Mouse (Mus musculus) embryonic facial prominence, embryonic 14.5 days (tissue): ENCODE results near the gene Chd2. TPM values are rescaled to one million over a fixed set of nuclear protein-coding genes. Genes with fewer than 3 reads are reported as not detected.

ENCODE experiments used
- ATAC-seq: fragments of 200-750 bp; cut with Nextera tagmentation; 2 replicates; pipeline ENCODE4 v1.8.0; 2017; ENCODE audit warnings: low read depth, moderate number of reproducible peaks, moderate TSS enrichment
- DNase-seq: peaks from one replicate; pipeline ENCODE4 v3.0.0-alpha.2; 2015; ENCODE audit warnings: low spot score
- H3K27ac ChIP-seq: fragments of 300-500 bp; sonication (generic); replicated peaks from 2 replicates; pipeline ENCODE4 v1.5.1; 2014; ENCODE audit warnings: low read depth, mild to moderate bottlenecking, low read length, moderate library complexity
- H3K27me3 ChIP-seq: fragments of 300-500 bp; sonication (generic); replicated peaks from 2 replicates; pipeline ENCODE4 v1.6.1; 2014; ENCODE audit warnings: low read length; ENCODE audit not compliant: control insufficient read depth, insufficient read depth
- H3K36me3 ChIP-seq: fragments of 300-500 bp; sonication (generic); 2 replicates; pipeline ENCODE4 v1.6.1; 2014; ENCODE audit warnings: low read length, mixed read lengths; ENCODE audit not compliant: control insufficient read depth, insufficient read depth
- H3K4me1 ChIP-seq: fragments of 300-500 bp; sonication (generic); 2 replicates; pipeline ENCODE4 v1.6.1; 2014; ENCODE audit warnings: antibody characterized with exemption, low read length; ENCODE audit not compliant: control insufficient read depth, insufficient read depth
- H3K4me2 ChIP-seq: fragments of 300-500 bp; sonication (generic); 2 replicates; pipeline ENCODE4 v1.6.1; 2014; ENCODE audit warnings: low read depth, mild to moderate bottlenecking, low read length, moderate library complexity, mixed read lengths
- H3K4me3 ChIP-seq: fragments of 300-500 bp; sonication (generic); 2 replicates; pipeline ENCODE4 v1.5.1; 2014; ENCODE audit warnings: low read depth, mild to moderate bottlenecking, low read length
- H3K9ac ChIP-seq: fragments of 300-500 bp; sonication (generic); 2 replicates; pipeline ENCODE4 v1.6.1; 2014; ENCODE audit warnings: low read depth, mild to moderate bottlenecking, low read length, moderate library complexity, mixed read lengths
- H3K9me3 ChIP-seq: fragments of 300-500 bp; sonication (generic); 2 replicates; pipeline ENCODE4 v1.6.1; 2016; ENCODE audit warnings: low read length; ENCODE audit not compliant: control insufficient read depth
- WGBS: fragments of 180-500 bp; shearing (Covaris S2); extraction: QIAGEN DNeasy Blood & Tissue Kit; methylation state at CpG from one replicate; pipeline ENCODE4 v1.1.7; 2014; 5-methylcytosine and 5-hydroxymethylcytosine counted together
- polyA plus RNA-seq: library from polyadenylated mRNA; unstranded; fragments of >200 nt; fragmentation: Nextera tagmentation; extraction: Ambion mirVana; gene quantifications from 2 replicates; pipeline ENCODE4 v1.2.1, GENCODE M21; 2014

The Chd2 gene
- 39.5 and 54.6 TPM in 2 replicates for polyA plus RNA-seq

DNA sequence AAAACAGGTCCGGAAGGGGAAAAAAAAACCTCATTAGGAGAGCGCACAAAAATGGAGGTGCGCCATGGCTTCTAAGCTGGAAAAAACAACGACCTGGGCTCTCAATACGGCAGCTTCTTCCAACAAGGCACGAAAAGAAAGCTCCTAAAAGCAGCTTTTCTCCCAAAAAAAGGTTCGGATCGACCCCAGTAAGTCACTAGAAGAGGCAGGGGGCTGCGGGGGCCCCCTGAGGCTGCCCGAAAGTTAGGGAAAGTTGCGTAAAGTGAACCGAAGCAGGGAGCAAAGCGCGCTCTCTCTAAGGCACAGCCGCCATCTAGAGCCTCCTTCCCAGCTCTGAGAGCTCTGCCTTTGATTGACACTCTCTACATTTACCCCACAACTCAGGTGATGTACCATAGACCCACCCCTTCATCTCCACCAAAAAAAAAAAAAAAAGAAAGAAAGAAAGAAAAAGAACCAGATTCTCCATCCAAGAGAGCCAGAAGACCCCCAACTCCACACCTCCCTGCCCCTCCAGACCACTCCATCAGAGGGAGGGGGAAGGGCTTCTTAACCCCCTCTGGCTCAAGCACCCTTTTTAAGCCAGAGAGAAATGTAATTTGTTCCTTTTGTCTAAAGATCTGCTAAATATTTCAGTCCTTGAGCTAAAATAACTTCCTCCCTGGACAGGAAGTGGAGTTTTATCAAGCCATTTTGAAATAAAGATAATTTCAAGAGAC is at the start of gene Chd2:
Gene Chd2 (minus strand): TSS at position 419 of the 719 bp plus-strand sequence.
- DNase-seq (peak; percentile 94), ATAC-seq (peak; percentile 72)
- Histone ChIP-seq H3K4me1 (peaks cover 14% of the 10 kb centered on the region), H3K9me3 (no peaks in the 10 kb centered on the region), H3K4me2 (peak within 1 kb of the TSS; percentile 54), H3K27ac (peak within 1 kb of the TSS; percentile 100), H3K36me3 (peaks cover 22% of the 10 kb centered on the region), H3K4me3 (peak within 1 kb of the TSS; percentile 75), H3K9ac (peak within 1 kb of the TSS; percentile 98), H3K27me3 (no peaks in the 10 kb centered on the region)
- WGBS = 0% methylated on average over 15 of the region's 15 CpGs

DNA sequence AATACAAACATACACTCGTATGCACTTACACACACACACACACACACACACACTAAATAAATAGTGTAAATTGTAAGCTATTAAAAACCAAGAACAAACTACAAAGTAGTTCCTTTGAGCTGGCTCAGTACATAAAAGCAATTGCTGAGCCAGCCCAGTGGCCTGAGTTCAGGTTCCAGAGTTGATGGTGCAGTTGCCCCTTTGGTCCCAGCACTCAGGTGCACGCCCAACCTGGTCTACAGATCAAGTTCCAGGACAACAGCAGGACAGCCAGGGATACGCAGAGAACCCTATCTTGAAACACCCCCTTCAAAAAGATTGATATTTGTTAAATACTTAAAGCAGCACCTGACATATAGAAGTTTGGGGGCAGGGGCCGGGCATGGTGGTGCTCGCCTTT is 49.1 kb upstream of the Chd2 start:
- Histone ChIP-seq H3K27me3 (no peaks in the 10 kb centered on the region), H3K27ac (no peak overlapping the region), H3K9ac (no peak overlapping the region), H3K36me3 (no peaks in the 10 kb centered on the region), H3K4me1 (peaks cover 31% of the 10 kb centered on the region), H3K4me3 (no peak overlapping the region), H3K4me2 (no peak overlapping the region), H3K9me3 (0 out of 2 replicates have a peak, but pooled peaks cover 4% of the 10 kb centered on the region)
- 91% methylated on average over 5 of the region's 5 CpGs for whole genome bisulfite sequencing
- DNase-seq (no peak), ATAC-seq (no peak)

- no peaks in the 10 kb centered on the region for H3K36me3 ChIP-seq
Measured at GRCm38 (mm10) chr7:73589208-73589771, 47.7 kb upstream of the Chd2 start.

DNA sequence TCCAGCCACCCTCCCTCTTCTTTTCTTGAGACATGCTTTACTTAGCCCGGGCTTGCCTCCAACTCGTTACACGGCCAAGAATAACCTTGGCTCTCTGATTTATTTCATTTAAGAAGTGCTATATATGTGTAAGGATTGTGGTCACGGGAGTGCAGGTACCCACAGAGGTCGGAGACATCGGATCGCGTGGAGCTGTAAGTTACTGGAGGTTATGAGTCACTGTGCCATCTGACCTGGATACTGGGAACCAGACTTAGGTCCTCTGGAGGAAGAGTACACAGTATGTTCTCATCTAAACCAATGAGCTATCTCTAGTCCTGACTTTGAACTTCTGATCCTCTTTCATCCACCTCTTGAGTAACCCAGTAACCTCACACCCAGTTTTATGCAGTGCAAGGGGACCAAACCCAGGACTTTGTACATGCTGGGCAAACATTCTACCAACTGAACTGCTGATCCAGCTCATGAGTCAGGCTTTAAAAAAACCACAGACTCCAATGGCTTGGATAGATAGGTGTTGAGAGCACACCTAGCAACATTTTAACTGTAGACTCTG is 46.8 kb upstream of the Chd2 start:
- no peaks in the 10 kb centered on the region for H3K27me3 ChIP-seq
- H3K4me3 ChIP-seq = no peak overlapping the region
- no peaks in the 10 kb centered on the region for H3K36me3 ChIP-seq
- ATAC-seq (no peak), DNase-seq (peak; percentile 68)
- 0 out of 2 replicates have a peak, but pooled peaks cover 4% of the 10 kb centered on the region for H3K9me3 ChIP-seq
- peak overlapping the region; percentile 83 for H3K27ac ChIP-seq
- no peak overlapping the region for H3K9ac ChIP-seq
- H3K4me2 ChIP-seq = peak overlapping the region; percentile 29; the same call in 1 of the 2 replicates
- peaks cover 41% of the 10 kb centered on the region for H3K4me1 ChIP-seq
- 71% methylated on average over 8 of the region's 8 CpGs for WGBS

More at GRCm38 (mm10) chr7:73589208-73589771, 47.7 kb upstream of the Chd2 start:
- Histone ChIP-seq H3K9me3 (0 out of 2 replicates have a peak, but pooled peaks cover 4% of the 10 kb centered on the region), H3K27ac (peak overlapping the region; percentile 83), H3K27me3 (no peaks in the 10 kb centered on the region), H3K4me3 (no peak overlapping the region), H3K4me1 (peaks cover 40% of the 10 kb centered on the region), H3K4me2 (peak overlapping the region; percentile 29), H3K9ac (peak overlapping the region; percentile 40)
- DNase-seq (peak; percentile 71), ATAC-seq (peak; percentile 34)
- 25% methylated on average over 14 of the region's 14 CpGs for WGBS

DNA sequence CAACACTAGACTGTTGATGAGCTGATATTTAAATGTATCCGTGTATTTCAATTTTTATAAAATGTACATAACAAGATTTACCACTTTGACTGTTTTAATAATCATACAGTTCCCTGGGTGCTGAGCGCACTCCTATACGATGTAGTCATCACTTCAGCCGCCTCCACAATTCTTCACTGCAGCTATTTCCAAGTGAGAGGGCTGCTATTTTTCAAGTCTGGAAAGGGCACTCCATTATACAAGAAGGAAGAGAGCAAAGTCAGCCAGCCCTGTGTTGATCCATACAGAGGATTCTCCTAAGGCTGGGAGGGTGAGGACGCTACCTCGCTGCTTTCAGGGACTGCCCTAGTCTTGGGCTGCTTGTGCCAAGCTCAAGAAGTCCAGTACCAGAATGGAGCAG is 45.1 kb upstream of the Chd2 start:
- peaks cover 49% of the 10 kb centered on the region for H3K4me1 ChIP-seq
- H3K9ac ChIP-seq = no peak overlapping the region
- 0 out of 2 replicates have a peak overlapping the region, but pooled peaks have one; percentile 87 for H3K27ac ChIP-seq
- no peaks in the 10 kb centered on the region for H3K27me3 ChIP-seq
- DNase-seq = no peak
- 86% methylated on average over 6 of the region's 6 CpGs for WGBS
- H3K36me3 ChIP-seq = no peaks in the 10 kb centered on the region
- no peak for ATAC-seq
- H3K4me2 ChIP-seq = no peak overlapping the region
- H3K4me3 ChIP-seq = no peak overlapping the region
- H3K9me3 ChIP-seq = 0 out of 2 replicates have a peak, but pooled peaks cover 3% of the 10 kb centered on the region

DNA sequence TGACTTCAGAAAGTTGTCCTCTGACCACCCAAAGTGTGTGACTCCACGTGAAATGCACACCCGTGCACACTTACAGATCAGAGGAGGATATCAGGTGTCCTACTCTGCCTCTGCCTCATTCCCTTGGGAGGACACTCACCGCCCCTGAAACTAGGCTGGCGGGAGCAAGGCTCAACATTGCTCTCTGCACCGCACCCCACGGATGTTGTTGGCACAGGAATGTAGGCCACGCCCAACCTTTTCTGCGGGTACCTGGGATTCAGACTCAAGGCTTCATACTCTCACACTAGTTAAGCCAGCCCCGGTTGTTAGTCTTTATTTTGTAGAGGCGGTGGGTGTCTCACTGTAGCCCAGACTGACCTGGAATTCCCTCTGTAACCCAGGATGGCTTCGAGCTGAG is 44.6 kb upstream of the Chd2 start:
- H3K27ac ChIP-seq = peak overlapping the region; percentile 87
- H3K9ac ChIP-seq = no peak overlapping the region
- H3K9me3 ChIP-seq = no peaks in the 10 kb centered on the region
- H3K4me1 ChIP-seq = peaks cover 49% of the 10 kb centered on the region
- peak; percentile 24; the same call in 1 of the 2 replicates for ATAC-seq
- H3K27me3 ChIP-seq = no peaks in the 10 kb centered on the region
- DNase-seq = no peak
- H3K36me3 ChIP-seq = no peaks in the 10 kb centered on the region
- WGBS = 38% methylated on average over 11 of the region's 11 CpGs
- no peak overlapping the region for H3K4me2 ChIP-seq
- no peak overlapping the region for H3K4me3 ChIP-seq

GRCm38 (mm10) chr7:73585114-73586032 is 43.7 kb upstream of the Chd2 start:
- H3K9ac ChIP-seq = no peak overlapping the region
- WGBS = 69% methylated on average over 22 of the region's 22 CpGs
- H3K4me2 ChIP-seq = peak overlapping the region; percentile 31
- peak overlapping the region; percentile 87 for H3K27ac ChIP-seq
- ATAC-seq (no peak), DNase-seq (peak; percentile 75)
- H3K4me1 ChIP-seq = peaks cover 49% of the 10 kb centered on the region
- no peak overlapping the region for H3K4me3 ChIP-seq
- no peaks in the 10 kb centered on the region for H3K27me3 ChIP-seq
- H3K36me3 ChIP-seq = no peaks in the 10 kb centered on the region
- H3K9me3 ChIP-seq = no peaks in the 10 kb centered on the region
